Comparison of ENCODE assay signal across 8 mouse cellular contexts in the genomic region with DNA sequence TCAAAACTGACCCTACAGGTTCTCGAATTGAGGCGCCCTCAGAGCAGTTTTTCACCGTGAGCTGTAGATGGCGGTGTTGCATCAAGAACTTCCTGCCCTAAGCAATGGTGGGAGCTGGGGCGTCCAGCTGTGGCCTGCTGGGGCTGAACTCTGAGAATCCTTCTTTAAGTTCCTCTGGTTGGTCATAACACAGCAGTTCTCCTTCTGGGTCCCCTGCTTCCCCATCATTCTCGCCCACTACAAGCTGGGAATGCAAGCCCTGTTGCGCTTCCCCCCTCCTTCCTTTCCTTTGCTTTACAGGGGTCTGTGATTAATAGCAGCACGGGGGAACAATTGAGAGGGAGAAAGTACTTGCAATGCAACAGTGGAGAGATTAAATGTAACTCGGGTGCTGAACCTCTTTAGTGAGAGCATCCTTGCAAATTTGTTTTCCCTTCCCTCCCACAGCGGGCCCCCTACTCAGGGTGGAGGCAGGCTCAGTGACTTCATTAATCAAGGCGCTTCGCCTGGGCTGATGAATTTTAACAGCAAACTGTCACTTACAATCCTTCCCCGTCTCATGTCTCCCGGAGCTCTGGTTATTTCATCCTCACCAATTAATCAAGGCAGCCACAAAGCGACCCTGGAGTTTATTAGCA.
DNase-seq lines count a peak whose midpoint lies in the region; ATAC-seq and TF ChIP-seq lines count a peak whose summit lies in the region.

No protein-coding gene starts in this region.

- TF ChIP-seq EP300 in MEL (IDR thresholded peaks at IDR 0.05; ENCODE audit: low read depth in 1 of 2, low read length in 2 of 2), result no peak

- no peak for TF ChIP-seq POLR2A in MEL (IDR thresholded peaks at IDR 0.05; ENCODE audit: control insufficient read depth in 1 of 2, insufficient read depth in 1 of 2, low read depth in 1 of 2, low read length in 2 of 2, poor library complexity in 1 of 2)

- 0 out of 6 replicates have a peak, but pooled peaks of 1 of the 3 experiments have one; percentile 14 for TF ChIP-seq CTCF in MEL (IDR thresholded peaks at IDR 0.05 in 2 of 3, conservative IDR thresholded peaks at IDR 0.05 in 1 of 3; ENCODE audit: control insufficient read depth in 1 of 3, insufficient read depth in 1 of 3, low read depth in 2 of 3, low read length in 3 of 3, poor library complexity in 1 of 3, severe bottlenecking in 1 of 3)

- H3K4me3 ChIP-seq in MEL (ENCODE audit: control insufficient read depth in 1 of 2, insufficient read depth in 1 of 2, low read depth in 2 of 2, low read length in 2 of 2), result no peak overlapping the region
- peak overlapping the region; percentile 5; the same call in 1 of the 2 replicates for H3K4me3 ChIP-seq in forebrain, embryonic 14.5 days (ENCODE audit: low read depth, low read length)
- H3K4me3 ChIP-seq in intestine, embryonic 14.5 days (ENCODE audit: low read depth, low read length), result no peak overlapping the region
- peak overlapping the region; percentile 19 for H3K4me3 ChIP-seq in midbrain, embryonic 14.5 days (replicated peaks; ENCODE audit: low read depth, low read length)

- H3K4me1 ChIP-seq in MEL (ENCODE audit: control insufficient read depth in 1 of 2, insufficient read depth in 2 of 2, low read length in 2 of 2), result no peaks in the 10 kb centered on the region
- H3K4me1 ChIP-seq in forebrain, embryonic 14.5 days (ENCODE audit: control insufficient read depth, insufficient read depth, low read length), result peaks cover 2% of the 10 kb centered on the region; the same call in 1 of the 2 replicates
- H3K4me1 ChIP-seq in intestine, embryonic 14.5 days (replicated peaks; ENCODE audit: control insufficient read depth, insufficient read depth, low read length), result 0 out of 2 replicates have a peak, but pooled peaks cover 3% of the 10 kb centered on the region
- peaks cover 6% of the 10 kb centered on the region for H3K4me1 ChIP-seq in midbrain, embryonic 14.5 days (ENCODE audit: control insufficient read depth, insufficient read depth, low read length)

- peak; percentile 1 for DNase-seq in MEL (ENCODE audit: low read depth, low spot score)
- DNase-seq in adrenal gland, postnatal 4 days (ENCODE audit: low spot score in 2 of 2), result peak; percentile 8 to 33
- DNase-seq in forebrain, embryonic 14.5 days (ENCODE audit: low spot score), result peak; percentile 82
- peak; percentile 82 for DNase-seq in intestine, embryonic 14.5 days (ENCODE audit: low spot score)
- DNase-seq in left cerebral cortex, postnatal 10 days (ENCODE audit: extremely low spot score in 1 of 2, low spot score in 2 of 2), result peak; percentile 49 to 60
- DNase-seq in midbrain, embryonic 14.5 days, result peak; percentile 89
- DNase-seq in telencephalon, adult 2 months (ENCODE audit: low read depth, low spot score), result peak; percentile 29

- H3K4me2 ChIP-seq in forebrain, embryonic 14.5 days (ENCODE audit: low read length), result peak overlapping the region; percentile 45
- peak overlapping the region; percentile 36 for H3K4me2 ChIP-seq in intestine, embryonic 14.5 days (ENCODE audit: low read length)
- H3K4me2 ChIP-seq in midbrain, embryonic 14.5 days (ENCODE audit: low read length), result peak overlapping the region; percentile 60

- peak; percentile 93 for ATAC-seq in forebrain, embryonic 14.5 days
- ATAC-seq in intestine, embryonic 14.5 days (replicated peaks; ENCODE audit: low FRiP score, low TSS enrichment, low read depth), result peak; percentile 90
- peak; percentile 91; the same call in 1 of the 2 replicates for ATAC-seq in midbrain, embryonic 14.5 days (ENCODE audit: low FRiP score, low TSS enrichment)
- ATAC-seq in CD4-positive, CD25-positive, alpha-beta regulatory T cell, adult 4 months, result no peak

- intact Hi-C loops in left cerebral cortex, postnatal 10 days (cut with DNase I), result loop anchor here (10.0 kb wide), 2 partner anchors 757 to 1083 kb away; a partner anchor contains a TSS

- under 1% methylated on average over 15 of the region's 15 CpGs for WGBS in forebrain, embryonic 14.5 days
- WGBS in intestine, embryonic 14.5 days, result 4% methylated on average over 15 of the region's 15 CpGs
- under 1% methylated on average over 15 of the region's 15 CpGs for whole genome bisulfite sequencing in midbrain, embryonic 14.5 days

- no peak overlapping the region for H3K27ac ChIP-seq in MEL (ENCODE audit: control insufficient read depth, low read depth, low read length)
- no peak overlapping the region for H3K27ac ChIP-seq in forebrain, embryonic 14.5 days (ENCODE audit: low read depth, low read length)
- no peak overlapping the region for H3K27ac ChIP-seq in intestine, embryonic 14.5 days (ENCODE audit: low read depth)
- H3K27ac ChIP-seq in midbrain, embryonic 14.5 days (replicated peaks; ENCODE audit: low read depth, low read length), result 0 out of 2 replicates have a peak overlapping the region, but pooled peaks have one; percentile 20

- TF ChIP-seq RAD21 in MEL (IDR thresholded peaks at IDR 0.05; ENCODE audit: low read depth, low read length), result peak; percentile 9; the same call in 1 of the 2 replicates

- H3K36me3 ChIP-seq in MEL (ENCODE audit: control insufficient read depth in 1 of 2, insufficient read depth in 2 of 2, low read length in 2 of 2), result no peaks in the 10 kb centered on the region
- H3K36me3 ChIP-seq in forebrain, embryonic 14.5 days (ENCODE audit: control insufficient read depth, insufficient read depth, low read length), result no peaks in the 10 kb centered on the region
- H3K36me3 ChIP-seq in intestine, embryonic 14.5 days (ENCODE audit: control insufficient read depth, insufficient read depth, low read length), result no peaks in the 10 kb centered on the region
- H3K36me3 ChIP-seq in midbrain, embryonic 14.5 days (ENCODE audit: control insufficient read depth, insufficient read depth, low read length), result no peaks in the 10 kb centered on the region

- H3K27me3 ChIP-seq in MEL (ENCODE audit: control insufficient read depth in 1 of 2, insufficient read depth in 2 of 2, low read length in 2 of 2), result no peaks in the 10 kb centered on the region
- H3K27me3 ChIP-seq in forebrain, embryonic 14.5 days (replicated peaks; ENCODE audit: control insufficient read depth, insufficient read depth, low read length), result no peaks in the 10 kb centered on the region
- no peaks in the 10 kb centered on the region for H3K27me3 ChIP-seq in intestine, embryonic 14.5 days (replicated peaks; ENCODE audit: control insufficient read depth, insufficient read depth, low read length)
- no peaks in the 10 kb centered on the region for H3K27me3 ChIP-seq in midbrain, embryonic 14.5 days (ENCODE audit: control insufficient read depth, insufficient read depth, low read length)

- H3K9me3 ChIP-seq in MEL (replicated peaks; ENCODE audit: insufficient read depth, low read length), result no peaks in the 10 kb centered on the region
- no peaks in the 10 kb centered on the region for H3K9me3 ChIP-seq in forebrain, embryonic 14.5 days (replicated peaks; ENCODE audit: control insufficient read depth, low read length)
- no peaks in the 10 kb centered on the region for H3K9me3 ChIP-seq in intestine, embryonic 14.5 days (ENCODE audit: control insufficient read depth, low read length)
- no peaks in the 10 kb centered on the region for H3K9me3 ChIP-seq in midbrain, embryonic 14.5 days (ENCODE audit: control insufficient read depth, low read length)

- H3K79me2 ChIP-seq in MEL (ENCODE audit: control insufficient read depth, insufficient read depth, low read length, poor library complexity), result no peaks in the 10 kb centered on the region

- no peak overlapping the region for H3K9ac ChIP-seq in MEL (ENCODE audit: control insufficient read depth, low read depth, low read length, poor library complexity, severe bottlenecking)
- no peak overlapping the region; the same call in 1 of the 2 replicates for H3K9ac ChIP-seq in forebrain, embryonic 14.5 days (ENCODE audit: low read length)
- H3K9ac ChIP-seq in intestine, embryonic 14.5 days (ENCODE audit: low read length), result no peak overlapping the region
- H3K9ac ChIP-seq in midbrain, embryonic 14.5 days (replicated peaks; ENCODE audit: low read length), result peak overlapping the region; percentile 35; the same call in 1 of the 2 replicates

TF ChIP-seq in MEL, 35 proteins besides CTCF, POLR2A, EP300 and RAD21:
- no peak for TF ChIP-seq MAX (IDR thresholded peaks at IDR 0.05; ENCODE audit: low read length)
- no peak for TF ChIP-seq MAFK (IDR thresholded peaks at IDR 0.05; ENCODE audit: borderline replicate concordance, low read depth, low read length)
- TF ChIP-seq USF1 (IDR thresholded peaks at IDR 0.05; ENCODE audit: low read depth, low read length), result no peak
- no peak for TF ChIP-seq HCFC1 (IDR thresholded peaks at IDR 0.05; ENCODE audit: low read depth, low read length)
- no peak for TF ChIP-seq GABPA (IDR thresholded peaks at IDR 0.05; ENCODE audit: low read depth, low read length)

Comparison
In these comparisons a context has a peak if more than half of its experiments do, and no peak if none do; other contexts are left out.
1. DNase-seq: peak in every context shown above with its lines; median percentile 89 in midbrain, embryonic 14.5 days; 82 in forebrain, embryonic 14.5 days; 82 in intestine, embryonic 14.5 days; 54 in left cerebral cortex, postnatal 10 days; 29 in telencephalon, adult 2 months; 20 in adrenal gland, postnatal 4 days; 1 in MEL.
2. H3K4me3 ChIP-seq: peak in forebrain, embryonic 14.5 days (single experiment) and midbrain, embryonic 14.5 days (single experiment); none in MEL (0 of 2) and intestine, embryonic 14.5 days (single experiment).
3. Peak in every context shown above with its lines, with median percentiles within 50 percentile points of each other: H3K4me2 ChIP-seq.